Mouse (Mus musculus) kidney, adult 11 months (tissue): ENCODE results near the gene Hoxd12.

Experiments used
- DNase-seq: peaks from one replicate; pipeline ENCODE4 v3.0.0; 2022

The Hoxd12 gene

GRCm38 (mm10) chr2:74674881-74675665, at the start of gene Hoxd12:
Gene Hoxd12 (plus strand): TSS chr2:74675013.
- no peak for DNase-seq

GRCm38 (mm10) chr2:74635412-74635811, 39.4 kb upstream of the Hoxd12 start:
- no peak for DNase-seq

GRCm38 (mm10) chr2:74642431-74642830, 32.4 kb upstream of the Hoxd12 start:
- DNase-seq, result no peak

GRCm38 (mm10) chr2:74645631-74646030, 29.2 kb upstream of the Hoxd12 start:
- DNase-seq, result no peak

- no peak for DNase-seq
Observed at GRCm38 (mm10) chr2:74647082-74647864, 27.5 kb upstream of the Hoxd12 start.

GRCm38 (mm10) chr2:74652996-74653340, 21.8 kb upstream of the Hoxd12 start:
- DNase-seq, result no peak

GRCm38 (mm10) chr2:74653781-74654535, 20.9 kb upstream of the Hoxd12 start:
- no peak for DNase-seq

GRCm38 (mm10) chr2:74654743-74655419, 19.9 kb upstream of the Hoxd12 start:
- DNase-seq, result no peak

- DNase-seq, result no peak
Observed at GRCm38 (mm10) chr2:74655420-74655781, 19.4 kb upstream of the Hoxd12 start.

GRCm38 (mm10) chr2:74655821-74656631, 18.8 kb upstream of the Hoxd12 start:
- no peak for DNase-seq

- DNase-seq, result no peak
Observed at GRCm38 (mm10) chr2:74656632-74657021, 18.2 kb upstream of the Hoxd12 start.

GRCm38 (mm10) chr2:74657251-74658023, 17.4 kb upstream of the Hoxd12 start:
- no peak for DNase-seq

GRCm38 (mm10) chr2:74658024-74658666, 16.7 kb upstream of the Hoxd12 start:
- no peak for DNase-seq

- no peak for DNase-seq
Observed at GRCm38 (mm10) chr2:74658667-74659371, 16.0 kb upstream of the Hoxd12 start.

GRCm38 (mm10) chr2:74659507-74660005, 15.3 kb upstream of the Hoxd12 start, which contains the start of gene Evx2:
Gene Evx2 (minus strand): TSS chr2:74659557.
- DNase-seq, result no peak

GRCm38 (mm10) chr2:74660421-74661375, 14.1 kb upstream of the Hoxd12 start:
- no peak for DNase-seq

GRCm38 (mm10) chr2:74661685-74662084, 13.1 kb upstream of the Hoxd12 start:
- no peak for DNase-seq

- DNase-seq, result peak; percentile 50
Observed at GRCm38 (mm10) chr2:74663291-74663925, 11.4 kb upstream of the Hoxd12 start.
